Mouse (Mus musculus) heart, embryonic 14.5 days (tissue): ENCODE data around the gene Rd3. TPM values are rescaled to one million over a fixed set of nuclear protein-coding genes. Genes with fewer than 3 reads are reported as not detected.

Experiments used
- ATAC-seq: fragments of 200-750 bp; cut with Nextera tagmentation; 2 replicates; pipeline ENCODE4 v1.8.0; 2017; ENCODE audit warnings: low read depth, moderate TSS enrichment; ENCODE audit not compliant: insufficient number of reproducible peaks, insufficient read depth, low FRiP score
- H3K27ac ChIP-seq, 2 experiments: fragments of 200-500 bp in 1 of 2; fragments of 300-500 bp in 1 of 2; sonication (generic) in 1 of 2; replicated peaks in 1 of 2; 2 replicates each; pipeline ENCODE4 v1.5.1; 2012 to 2014; ENCODE audit warnings: low read depth in 2 of 2, low read length in 2 of 2, control low read depth in 1 of 2, mild to moderate bottlenecking in 1 of 2, mixed read lengths in 1 of 2; ENCODE audit not compliant: control insufficient read depth in 1 of 2, insufficient read depth in 1 of 2
- H3K27me3 ChIP-seq: fragments of 300-500 bp; sonication (generic); 2 replicates; pipeline ENCODE4 v1.6.1; 2014; ENCODE audit warnings: mild to moderate bottlenecking, low read length, control low read depth; ENCODE audit not compliant: control insufficient read depth, insufficient read depth
- H3K36me3 ChIP-seq: fragments of 300-500 bp; sonication (generic); 2 replicates; pipeline ENCODE4 v1.6.1; 2014; ENCODE audit warnings: mild to moderate bottlenecking, control low read depth, low read length, mixed read lengths; ENCODE audit not compliant: control insufficient read depth, insufficient read depth
- H3K4me1 ChIP-seq, 2 experiments: fragments of 200-500 bp in 1 of 2; fragments of 300-500 bp in 1 of 2; sonication (generic) in 1 of 2; 2 replicates each; pipeline ENCODE4 v1.6.1; 2012 to 2014; ENCODE audit warnings: low read length in 2 of 2, control low read depth in 1 of 2, mixed read lengths in 1 of 2; ENCODE audit not compliant: control insufficient read depth in 2 of 2, insufficient read depth in 2 of 2
- H3K4me2 ChIP-seq: fragments of 300-500 bp; sonication (generic); 2 replicates; pipeline ENCODE4 v1.6.1; 2014; ENCODE audit warnings: mild to moderate bottlenecking, low read length
- H3K4me3 ChIP-seq, 2 experiments: fragments of 200-500 bp in 1 of 2; fragments of 300-500 bp in 1 of 2; sonication (generic) in 1 of 2; 2 replicates each; pipeline ENCODE4 v1.5.1; 2012 to 2014; ENCODE audit warnings: low read length in 2 of 2, mild to moderate bottlenecking in 2 of 2, control low read depth in 1 of 2, low read depth in 1 of 2, moderate library complexity in 1 of 2; ENCODE audit not compliant: control insufficient read depth in 1 of 2, insufficient read depth in 1 of 2
- H3K9ac ChIP-seq: fragments of 300-500 bp; sonication (generic); 2 replicates; pipeline ENCODE4 v1.6.1; 2014; ENCODE audit warnings: mild to moderate bottlenecking, low read length
- H3K9me3 ChIP-seq: fragments of 300-500 bp; sonication (generic); 2 replicates; pipeline ENCODE4 v1.6.1; 2016; ENCODE audit warnings: low read length, control low read depth; ENCODE audit not compliant: control insufficient read depth
- WGBS: fragments of 180-500 bp; shearing (Covaris S2); extraction: QIAGEN DNeasy Blood & Tissue Kit; methylation state at CpG from one replicate; pipeline ENCODE4 v1.1.7; 2014; 5-methylcytosine and 5-hydroxymethylcytosine counted together
- polyA plus RNA-seq: library from polyadenylated mRNA; unstranded; fragments of >200 nt; fragmentation: Nextera tagmentation; extraction: Ambion mirVana; gene quantifications from 2 replicates; pipeline ENCODE4 v1.2.1, GENCODE M21; 2014

The Rd3 gene
- polyA plus RNA-seq, 1 experiment from 2014 or later = 7.0 TPM

GRCm38 (mm10) chr1:191952733-191953335, 24.3 kb upstream of the Rd3 start:
- no peak overlapping the region for H3K4me2 ChIP-seq
- no peak overlapping the region for H3K4me3 ChIP-seq
- peaks cover 0 to 3% of the 10 kb centered on the region in 2 experiments; a peak in 1 of 4 replicates for H3K4me1 ChIP-seq
- no peak overlapping the region for H3K9ac ChIP-seq
- no peaks in the 10 kb centered on the region for H3K9me3 ChIP-seq
- no peak overlapping the region for H3K27ac ChIP-seq
- 86% methylated on average over 11 of the region's 11 CpGs for WGBS
- no peaks in the 10 kb centered on the region for H3K27me3 ChIP-seq
- no peak for ATAC-seq
- H3K36me3 ChIP-seq = no peaks in the 10 kb centered on the region

GRCm38 (mm10) chr1:191955101-191955500, 22.1 kb upstream of the Rd3 start:
- Histone ChIP-seq H3K4me3 (no peak overlapping the region), H3K9ac (no peak overlapping the region), H3K9me3 (no peaks in the 10 kb centered on the region), H3K36me3 (no peaks in the 10 kb centered on the region), H3K27me3 (no peaks in the 10 kb centered on the region), H3K27ac (peak overlapping the region; percentile 57 to 64), H3K4me1 (peaks cover 0 to 3% of the 10 kb centered on the region in 2 experiments; a peak in 1 of 4 replicates), H3K4me2 (no peak overlapping the region)
- 46% methylated on average over 3 of the region's 3 CpGs for WGBS
- 0 out of 2 replicates have a peak, but pooled peaks have one; percentile 31 for ATAC-seq

GRCm38 (mm10) chr1:191956261-191956660, 20.9 kb upstream of the Rd3 start:
- Histone ChIP-seq H3K9me3 (no peaks in the 10 kb centered on the region), H3K27me3 (no peaks in the 10 kb centered on the region), H3K4me3 (no peak overlapping the region), H3K36me3 (no peaks in the 10 kb centered on the region), H3K27ac (peak overlapping the region; percentile 53 to 64; a peak in 3 of 4 replicates), H3K4me2 (no peak overlapping the region), H3K4me1 (peaks cover 0 to 3% of the 10 kb centered on the region in 2 experiments; a peak in 1 of 4 replicates), H3K9ac (no peak overlapping the region)
- no peak for ATAC-seq
- 71% methylated on average over 3 of the region's 3 CpGs for WGBS

- H3K9ac ChIP-seq = no peak overlapping the region
- no peak for ATAC-seq
- WGBS = 89% methylated on average over 2 of the region's 2 CpGs
Observed at GRCm38 (mm10) chr1:191956871-191957270, 20.3 kb upstream of the Rd3 start.

GRCm38 (mm10) chr1:191957321-191957720, 19.8 kb upstream of the Rd3 start:
- WGBS = 92% methylated on average over 3 of the region's 3 CpGs
- no peaks in the 10 kb centered on the region for H3K36me3 ChIP-seq
- no peak overlapping the region for H3K27ac ChIP-seq
- peaks cover 0 to 3% of the 10 kb centered on the region in 2 experiments; a peak in 1 of 4 replicates for H3K4me1 ChIP-seq
- no peak for ATAC-seq
- H3K4me2 ChIP-seq = no peak overlapping the region
- H3K4me3 ChIP-seq = no peak overlapping the region
- no peak overlapping the region for H3K9ac ChIP-seq
- no peaks in the 10 kb centered on the region for H3K9me3 ChIP-seq
- no peaks in the 10 kb centered on the region for H3K27me3 ChIP-seq

More at GRCm38 (mm10) chr1:191956871-191957270, 20.3 kb upstream of the Rd3 start:
- H3K4me1 ChIP-seq = peaks cover 0 to 3% of the 10 kb centered on the region in 2 experiments; a peak in 1 of 4 replicates
- no peaks in the 10 kb centered on the region for H3K9me3 ChIP-seq
- peak overlapping the region in 1 of 2 experiments; percentile 27; a peak in 1 of 4 replicates for H3K27ac ChIP-seq
- no peaks in the 10 kb centered on the region for H3K27me3 ChIP-seq
- no peak overlapping the region for H3K4me3 ChIP-seq
- no peak overlapping the region; the same call in 1 of the 2 replicates for H3K4me2 ChIP-seq
- no peaks in the 10 kb centered on the region for H3K36me3 ChIP-seq

- H3K4me2 ChIP-seq = no peak overlapping the region
- no peak overlapping the region for H3K9ac ChIP-seq
- WGBS = 52% methylated on average over 2 of the region's 2 CpGs
- H3K27me3 ChIP-seq = no peaks in the 10 kb centered on the region
- no peaks in the 10 kb centered on the region; a peak in 1 of 4 replicates for H3K4me1 ChIP-seq
- H3K36me3 ChIP-seq = no peaks in the 10 kb centered on the region
- H3K27ac ChIP-seq = no peak overlapping the region
- H3K4me3 ChIP-seq = no peak overlapping the region
- ATAC-seq = no peak
- H3K9me3 ChIP-seq = no peaks in the 10 kb centered on the region
Observed at GRCm38 (mm10) chr1:191960946-191961345, 16.2 kb upstream of the Rd3 start.

DNA sequence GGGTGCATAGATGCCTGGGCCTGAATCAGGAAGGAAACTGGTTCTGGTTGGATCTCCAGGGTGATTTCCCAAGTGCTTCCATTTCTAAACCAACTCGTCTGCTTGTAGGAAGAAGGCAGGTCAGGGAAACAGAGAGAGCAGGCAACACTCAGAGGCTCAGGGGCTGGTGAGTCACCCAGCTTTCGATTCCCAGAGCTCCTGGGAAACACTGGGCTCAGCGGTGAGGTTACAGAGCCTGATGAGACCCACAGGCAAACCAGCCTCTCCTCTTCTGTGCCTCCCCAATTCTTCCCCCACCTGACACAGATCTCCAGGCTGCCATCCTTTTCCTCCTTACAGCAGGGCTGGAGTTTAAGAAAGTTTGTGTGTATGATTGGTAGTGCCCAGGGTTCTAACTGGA, 13.8 kb upstream of the Rd3 start:
- no peaks in the 10 kb centered on the region for H3K36me3 ChIP-seq
- H3K4me3 ChIP-seq = no peak overlapping the region
- 74% methylated on average over 3 of the region's 3 CpGs for WGBS
- H3K4me1 ChIP-seq = no peaks in the 10 kb centered on the region
- no peaks in the 10 kb centered on the region for H3K9me3 ChIP-seq
- no peak overlapping the region for H3K4me2 ChIP-seq
- H3K27me3 ChIP-seq = no peaks in the 10 kb centered on the region
- ATAC-seq = no peak
- H3K9ac ChIP-seq = 0 out of 2 replicates have a peak overlapping the region, but pooled peaks have one; percentile 21
- no peak overlapping the region for H3K27ac ChIP-seq
